Mouse (Mus musculus): Measurements from ENCODE around the gene Kat8. TPM values are rescaled to one million over a fixed set of nuclear protein-coding genes. Genes with fewer than 3 reads are reported as not detected.

The Kat8 gene
- polyA plus RNA-seq, 1 experiment from 2014 or later: 47.3 TPM

DNA sequence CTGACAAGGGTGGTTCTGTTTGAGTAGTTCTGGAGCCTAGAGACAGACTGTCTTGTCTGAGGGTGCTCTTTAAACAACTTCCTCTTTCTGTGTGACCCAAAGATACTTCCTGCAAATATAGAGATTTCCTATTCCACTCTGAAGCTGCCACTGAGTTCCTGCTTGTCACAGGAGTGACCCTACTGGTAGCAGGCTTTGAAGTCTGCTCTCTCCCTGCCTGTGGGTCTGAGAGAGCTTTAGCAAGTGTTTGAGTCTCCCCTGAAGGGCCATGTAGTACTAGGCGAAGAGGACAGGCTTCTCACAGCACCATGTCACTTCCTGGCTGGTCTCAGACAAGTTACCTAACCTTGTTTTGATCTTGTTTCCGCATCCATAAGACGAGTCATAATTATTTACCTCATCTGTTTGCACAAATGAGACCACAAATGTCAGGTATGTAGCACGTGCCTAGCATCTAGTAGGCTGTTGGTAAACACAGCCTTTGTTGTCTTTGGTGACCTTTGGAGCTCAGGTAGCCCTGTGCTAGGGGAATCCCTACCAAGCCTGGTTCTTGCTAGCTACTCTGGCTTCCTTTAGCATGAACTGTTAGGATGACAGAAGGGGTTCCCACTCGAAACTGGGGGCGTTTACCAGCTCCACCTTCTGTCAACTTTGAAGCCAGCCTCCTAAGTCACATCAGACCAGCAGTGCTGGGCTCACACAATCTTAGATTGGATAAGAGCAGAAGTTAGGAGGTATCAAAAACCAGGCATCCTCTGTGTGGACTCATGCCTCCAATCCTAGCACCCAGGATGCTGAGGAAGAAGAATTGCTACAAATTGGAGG lies 10.3 kb downstream of the Kat8 start:
- no peaks in the 10 kb centered on the region for H3K27me3 ChIP-seq
- no peak overlapping the region for H3K4me2 ChIP-seq
- no peak for ATAC-seq (ENCODE audit: low FRiP score, low read depth)
- no peak overlapping the region for H3K9ac ChIP-seq
- H3K36me3 ChIP-seq: peaks cover 31% of the 10 kb centered on the region
- H3K27ac ChIP-seq (replicated peaks): no peak overlapping the region
- no peaks in the 10 kb centered on the region for H3K9me3 ChIP-seq
- no peak overlapping the region for H3K4me3 ChIP-seq
- WGBS: 83% methylated on average over 6 of the region's 6 CpGs
- no peaks in the 10 kb centered on the region for H3K4me1 ChIP-seq (replicated peaks)

DNA sequence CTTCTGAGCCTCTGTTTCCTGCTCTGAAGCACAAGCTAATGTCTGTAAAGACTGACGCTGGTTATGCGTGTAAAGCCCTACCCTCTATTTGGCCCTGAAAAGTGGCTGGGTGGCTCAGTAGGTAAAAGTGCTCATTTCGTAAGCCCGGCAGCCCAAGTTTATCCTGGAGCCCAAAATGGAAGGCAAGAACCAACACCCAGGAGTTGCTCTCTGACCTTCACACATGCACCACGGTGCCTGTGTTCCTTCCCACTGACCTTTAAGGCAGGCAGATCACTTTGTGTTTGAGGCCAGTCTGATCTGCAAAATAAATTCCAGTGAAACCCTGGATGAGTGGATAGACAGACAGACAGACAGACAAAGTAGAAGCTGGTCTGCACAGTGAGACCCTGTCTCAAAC lies 11.4 kb downstream of the Kat8 start:
- WGBS: 93% methylated on average over 5 of the region's 5 CpGs
- Histone ChIP-seq H3K4me3 (no peak overlapping the region), H3K9ac (no peak overlapping the region), H3K27me3 (peaks cover 5% of the 10 kb centered on the region), H3K9me3 (no peaks in the 10 kb centered on the region), H3K4me2 (no peak overlapping the region), H3K36me3 (peaks cover 24% of the 10 kb centered on the region), H3K27ac (replicated peaks) (no peak overlapping the region), H3K4me1 (replicated peaks) (no peaks in the 10 kb centered on the region)
- ATAC-seq (ENCODE audit: low FRiP score, low read depth): no peak

DNA sequence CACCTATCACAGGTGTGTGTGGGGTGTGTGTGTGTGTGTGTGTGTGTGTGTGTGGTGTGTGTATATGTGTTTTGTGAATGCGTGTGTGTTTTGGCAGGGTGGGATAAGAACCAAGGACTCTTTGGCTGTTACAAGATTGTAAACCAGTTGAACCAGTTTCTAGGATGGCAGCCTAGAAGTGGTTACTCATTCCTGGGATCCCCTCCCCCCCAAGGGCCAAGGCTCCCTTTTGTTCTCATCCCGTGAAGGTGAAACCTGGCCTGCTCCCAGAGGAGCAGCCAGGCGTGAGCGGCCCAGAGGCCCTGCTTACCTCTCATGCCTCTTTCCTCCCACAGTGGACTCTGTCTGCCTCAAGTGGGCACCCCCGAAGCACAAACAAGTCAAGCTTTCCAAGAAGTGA lies 12.9 kb downstream of the Kat8 start:
- Histone ChIP-seq H3K4me3 (no peak overlapping the region), H3K9ac (no peak overlapping the region), H3K27ac (replicated peaks) (no peak overlapping the region), H3K4me1 (replicated peaks) (no peaks in the 10 kb centered on the region), H3K36me3 (peaks cover 24% of the 10 kb centered on the region), H3K27me3 (peaks cover 13% of the 10 kb centered on the region), H3K4me2 (no peak overlapping the region), H3K9me3 (no peaks in the 10 kb centered on the region)
- WGBS: 62% methylated on average over 5 of the region's 5 CpGs
- ATAC-seq (ENCODE audit: low FRiP score, low read depth): no peak

DNA sequence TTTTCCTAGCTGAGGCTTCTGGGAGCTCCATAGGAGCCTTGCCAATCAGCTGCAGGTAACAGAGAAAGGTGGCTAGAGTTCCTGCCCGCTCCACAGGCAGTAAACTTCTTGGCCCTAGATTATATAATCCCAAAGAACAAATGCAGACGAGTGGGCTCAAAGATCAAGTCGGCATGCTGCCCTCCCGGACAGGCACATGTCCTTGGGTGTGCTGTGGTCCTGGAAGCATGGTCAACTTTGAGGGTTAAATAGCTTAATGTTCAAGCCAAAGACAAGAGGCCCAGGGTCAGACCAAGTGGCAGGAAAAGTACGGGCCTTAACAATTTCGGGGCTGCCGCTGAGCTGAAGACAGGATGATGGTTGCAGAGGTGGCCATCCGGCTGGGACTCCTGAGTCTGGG lies 13.8 kb downstream of the Kat8 start:
- no peak for ATAC-seq (ENCODE audit: low FRiP score, low read depth)
- Histone ChIP-seq H3K36me3 (peaks cover 24% of the 10 kb centered on the region), H3K4me3 (no peak overlapping the region), H3K4me2 (no peak overlapping the region), H3K9ac (no peak overlapping the region), H3K9me3 (no peaks in the 10 kb centered on the region), H3K4me1 (replicated peaks) (no peaks in the 10 kb centered on the region), H3K27me3 (peaks cover 13% of the 10 kb centered on the region), H3K27ac (replicated peaks) (no peak overlapping the region)
- WGBS: 89% methylated on average over 8 of the region's 8 CpGs

DNA sequence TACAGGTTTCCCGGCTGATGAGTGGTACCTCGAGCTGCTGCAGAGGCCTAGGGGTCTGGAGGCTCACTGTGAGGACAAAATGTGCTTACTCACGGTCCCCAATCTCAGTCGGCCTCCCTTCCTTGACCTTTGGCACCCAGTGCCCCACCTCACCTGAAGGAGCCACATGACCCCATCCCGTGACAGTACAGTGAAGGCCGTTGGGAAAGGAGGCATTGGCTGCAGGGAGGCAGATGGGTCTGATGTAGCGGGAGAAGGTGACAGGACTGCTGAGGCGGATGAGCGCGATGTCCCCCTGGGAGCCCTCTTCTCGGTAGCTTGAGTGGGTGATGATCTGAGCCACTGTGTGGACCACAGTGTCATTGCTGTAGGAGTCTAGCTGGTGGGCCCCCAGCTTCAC lies 14.5 kb downstream of the Kat8 start:
- H3K4me2 ChIP-seq: no peak overlapping the region
- no peaks in the 10 kb centered on the region for H3K4me1 ChIP-seq (replicated peaks)
- H3K27ac ChIP-seq (replicated peaks): no peak overlapping the region
- peaks cover 21% of the 10 kb centered on the region for H3K36me3 ChIP-seq
- no peak overlapping the region for H3K9ac ChIP-seq
- H3K9me3 ChIP-seq: no peaks in the 10 kb centered on the region
- no peak for ATAC-seq (ENCODE audit: low FRiP score, low read depth)
- H3K4me3 ChIP-seq: no peak overlapping the region
- WGBS: 88% methylated on average over 11 of the region's 11 CpGs
- H3K27me3 ChIP-seq: peaks cover 15% of the 10 kb centered on the region

DNA sequence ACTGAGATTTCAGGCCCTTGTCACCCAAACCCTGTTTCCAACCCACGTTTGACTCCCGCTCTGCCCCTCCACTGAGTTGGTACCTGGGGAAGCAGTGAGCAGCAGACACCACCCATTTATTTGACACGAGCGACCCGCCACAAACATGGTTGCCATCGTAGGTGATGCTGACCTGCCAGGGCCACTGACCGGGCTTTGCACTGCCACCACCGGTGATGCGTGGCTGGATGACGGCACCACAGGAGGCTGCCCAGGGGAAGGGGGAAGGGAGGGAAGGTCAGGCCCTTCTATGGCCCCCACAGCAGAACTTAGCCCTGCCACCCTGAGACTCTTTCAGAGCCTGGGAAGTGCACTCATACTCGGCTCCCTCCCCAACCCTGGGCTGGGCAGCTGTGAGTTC lies 15.4 kb downstream of the Kat8 start:
- H3K27me3 ChIP-seq: peaks cover 15% of the 10 kb centered on the region

DNA sequence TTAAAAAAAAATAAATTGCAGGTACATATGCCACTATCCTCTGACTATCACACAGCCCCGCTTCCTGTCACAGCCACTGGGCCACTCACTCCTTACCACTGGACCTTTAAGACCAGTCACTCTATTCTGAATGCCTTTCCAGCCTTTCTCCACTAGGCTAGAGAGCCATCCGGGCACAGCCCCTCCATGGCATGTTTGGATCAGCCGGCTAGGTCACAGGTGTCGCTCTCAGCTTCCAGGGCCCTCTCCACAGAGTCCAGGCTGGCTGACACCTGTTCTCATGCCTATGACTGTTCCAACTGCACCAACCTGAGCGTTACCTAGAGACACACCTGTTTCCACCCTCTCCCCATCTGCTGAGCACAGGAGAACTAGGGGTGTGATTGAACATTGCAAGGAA lies 16.3 kb downstream of the Kat8 start:
- 56% methylated on average over 5 of the region's 5 CpGs for WGBS

More for the DNA sequence above, 15.4 kb downstream of the Kat8 start:
- Histone ChIP-seq H3K36me3 (peaks cover 18% of the 10 kb centered on the region), H3K9ac (no peak overlapping the region), H3K27ac (replicated peaks) (no peak overlapping the region), H3K9me3 (no peaks in the 10 kb centered on the region), H3K4me3 (no peak overlapping the region), H3K4me2 (no peak overlapping the region), H3K4me1 (replicated peaks) (no peaks in the 10 kb centered on the region)
- WGBS: 78% methylated on average over 11 of the region's 11 CpGs
- ATAC-seq (ENCODE audit: low FRiP score, low read depth): no peak

DNA sequence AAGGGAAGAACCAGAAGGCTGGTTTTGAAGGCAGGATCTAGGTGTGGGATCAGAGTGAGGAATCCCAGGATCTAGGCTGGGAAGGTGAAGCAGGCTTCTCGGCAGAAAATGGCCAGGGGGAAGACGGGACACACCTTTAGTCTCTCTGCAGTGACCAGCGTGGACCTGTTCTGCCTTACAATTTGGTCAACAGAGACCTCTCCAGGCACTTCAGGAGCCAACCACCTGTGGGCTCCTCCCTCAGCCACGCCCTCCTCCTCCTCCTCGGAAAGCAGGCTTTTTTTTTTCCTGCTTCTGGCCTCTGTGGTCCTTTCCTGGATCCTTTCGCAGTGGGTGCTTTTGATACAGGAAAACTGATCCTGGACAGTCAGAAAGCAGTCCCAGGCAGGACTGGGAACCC lies 17.6 kb downstream of the Kat8 start, which contains the start of gene Prss8:
Gene Prss8, minus strand, starts transcription at position 182 of the 400 bp plus-strand sequence.
- H3K4me3 ChIP-seq: no peak within 1 kb of the TSS
- H3K9ac ChIP-seq: no peak within 1 kb of the TSS
- H3K9me3 ChIP-seq: no peaks in the 10 kb centered on the region
- H3K27ac ChIP-seq (replicated peaks): no peak within 1 kb of the TSS
- peaks cover 11% of the 10 kb centered on the region for H3K4me1 ChIP-seq (replicated peaks)
- WGBS: 7% methylated on average over 6 of the region's 6 CpGs
- peaks cover 15% of the 10 kb centered on the region for H3K27me3 ChIP-seq
- ATAC-seq (ENCODE audit: low FRiP score, low read depth): no peak
- peaks cover 7% of the 10 kb centered on the region for H3K36me3 ChIP-seq
- no peak within 1 kb of the TSS for H3K4me2 ChIP-seq

More for the DNA sequence above, 16.3 kb downstream of the Kat8 start:
- no peak for ATAC-seq (ENCODE audit: low FRiP score, low read depth)
- H3K36me3 ChIP-seq: peaks cover 13% of the 10 kb centered on the region
- no peaks in the 10 kb centered on the region for H3K4me1 ChIP-seq (replicated peaks)
- H3K9ac ChIP-seq: no peak overlapping the region
- no peaks in the 10 kb centered on the region for H3K9me3 ChIP-seq
- no peak overlapping the region for H3K27ac ChIP-seq (replicated peaks)
- H3K4me3 ChIP-seq: no peak overlapping the region
- no peak overlapping the region for H3K4me2 ChIP-seq
- peaks cover 15% of the 10 kb centered on the region for H3K27me3 ChIP-seq

DNA sequence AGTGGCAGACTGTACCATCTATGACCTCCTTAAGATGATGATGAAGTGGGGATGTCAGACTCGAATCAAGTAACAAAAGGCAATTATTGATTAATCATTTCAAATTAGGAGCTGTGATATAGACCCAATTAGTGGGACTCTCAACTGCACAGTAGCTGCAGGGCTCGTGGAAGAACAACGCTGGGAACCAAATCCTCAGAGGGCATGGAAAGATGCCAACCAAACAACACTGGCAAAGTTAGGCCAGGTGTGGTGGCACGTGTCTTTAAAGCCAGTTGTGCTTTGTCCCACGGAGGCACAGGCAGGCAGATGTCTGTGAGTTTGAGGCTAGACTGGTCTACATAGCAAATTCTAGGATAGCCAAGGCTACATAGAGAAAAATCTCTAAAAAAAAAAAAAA lies 18.3 kb downstream of the Kat8 start:
- Histone ChIP-seq H3K4me3 (no peak overlapping the region), H3K4me1 (replicated peaks) (peaks cover 13% of the 10 kb centered on the region), H3K27me3 (peaks cover 15% of the 10 kb centered on the region), H3K9ac (no peak overlapping the region), H3K4me2 (no peak overlapping the region), H3K36me3 (peaks cover 2% of the 10 kb centered on the region; the same call in 1 of the 2 replicates), H3K27ac (replicated peaks) (no peak overlapping the region), H3K9me3 (no peaks in the 10 kb centered on the region)
- 75% methylated on average over 5 of the region's 5 CpGs for WGBS
- no peak for ATAC-seq (ENCODE audit: low FRiP score, low read depth)

DNA sequence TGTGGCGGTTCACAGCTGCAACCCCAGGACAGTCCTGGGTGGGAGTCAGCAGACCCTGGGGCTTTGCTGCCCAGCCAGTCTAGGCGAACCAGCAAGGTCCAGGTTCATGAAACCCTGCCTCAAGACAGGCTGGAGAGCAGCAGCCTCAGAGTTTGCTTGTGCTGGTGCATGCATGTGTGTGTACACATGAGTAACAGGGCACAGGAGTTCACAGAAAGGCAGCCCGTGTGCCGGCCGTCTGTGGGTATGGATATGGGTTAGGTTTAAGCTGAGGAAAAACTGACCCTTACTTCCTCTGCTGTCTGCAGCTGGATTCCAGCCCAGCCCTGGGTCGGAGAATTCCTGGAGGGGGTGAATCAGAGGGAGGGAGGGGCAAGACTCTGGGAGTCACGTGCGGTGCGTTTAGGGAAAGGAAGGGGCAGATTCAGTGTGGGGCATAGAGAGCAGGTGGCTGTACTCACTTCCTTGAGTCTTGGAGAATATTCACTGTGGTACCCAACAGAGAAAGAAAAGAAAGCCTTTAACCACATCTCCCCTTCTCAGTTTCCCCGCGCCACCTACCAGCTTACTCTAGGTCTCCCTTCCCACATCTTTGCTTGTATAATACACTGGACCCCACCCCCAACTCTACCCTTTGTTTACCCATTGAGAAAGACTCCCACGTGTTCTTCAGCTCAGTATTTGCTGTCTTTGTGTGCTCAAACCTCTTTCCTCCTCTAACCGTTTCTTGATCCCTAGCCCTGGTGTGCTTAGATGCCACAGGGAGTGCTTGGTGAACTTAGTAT lies 19.2 kb downstream of the Kat8 start:
- Histone ChIP-seq H3K4me2 (no peak overlapping the region), H3K27me3 (peaks cover 15% of the 10 kb centered on the region), H3K4me1 (replicated peaks) (peaks cover 19% of the 10 kb centered on the region), H3K9me3 (no peaks in the 10 kb centered on the region), H3K9ac (no peak overlapping the region), H3K4me3 (no peak overlapping the region), H3K27ac (replicated peaks) (no peak overlapping the region), H3K36me3 (no peaks in the 10 kb centered on the region)
- 42% methylated on average over 13 of the region's 13 CpGs for WGBS
- ATAC-seq (ENCODE audit: low FRiP score, low read depth): no peak

DNA sequence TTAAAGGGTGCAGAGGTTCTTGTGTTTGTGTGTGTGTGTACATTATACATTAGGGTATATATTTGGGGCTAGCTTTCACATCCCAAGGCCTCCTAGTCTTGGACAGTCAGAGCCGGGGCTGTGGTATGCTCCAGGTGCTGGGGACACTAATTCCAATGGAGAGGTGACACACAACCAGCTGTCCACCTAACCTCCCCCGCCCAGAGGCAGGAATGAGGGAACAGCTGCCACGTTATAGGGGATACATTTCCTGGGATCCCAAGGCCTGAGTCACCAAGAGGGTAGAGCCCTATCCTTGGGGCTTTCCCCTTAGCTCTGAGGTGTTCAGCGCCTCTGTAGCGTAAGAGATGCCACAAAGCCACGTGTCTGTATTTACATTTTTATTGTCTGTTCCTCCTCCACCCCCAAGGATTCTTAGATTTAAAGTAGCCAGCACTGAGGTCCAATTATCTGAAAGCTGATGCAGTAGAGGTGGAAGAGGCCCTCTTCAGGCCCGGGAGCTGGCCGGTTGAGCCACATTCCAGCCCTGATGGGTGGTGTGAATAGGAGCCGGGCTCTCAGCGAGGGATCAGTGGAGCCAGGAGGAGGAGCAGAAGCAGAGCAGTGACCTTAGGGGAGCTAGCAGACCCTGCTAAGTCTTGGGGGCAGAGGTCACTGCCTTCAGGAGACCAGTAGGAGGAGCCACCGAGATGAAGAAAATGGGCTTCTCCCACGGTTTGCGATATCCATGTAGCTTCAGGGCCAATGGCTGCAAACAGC lies 20.1 kb downstream of the Kat8 start:
- H3K36me3 ChIP-seq: no peaks in the 10 kb centered on the region
- H3K4me3 ChIP-seq: no peak overlapping the region
- WGBS: 20% methylated on average over 13 of the region's 13 CpGs
- H3K4me1 ChIP-seq (replicated peaks): peaks cover 20% of the 10 kb centered on the region
- no peak overlapping the region for H3K27ac ChIP-seq (replicated peaks)
- no peaks in the 10 kb centered on the region for H3K9me3 ChIP-seq
- H3K9ac ChIP-seq: no peak overlapping the region
- H3K4me2 ChIP-seq: no peak overlapping the region
- no peak for ATAC-seq (ENCODE audit: low FRiP score, low read depth)
- H3K27me3 ChIP-seq: peaks cover 15% of the 10 kb centered on the region

DNA sequence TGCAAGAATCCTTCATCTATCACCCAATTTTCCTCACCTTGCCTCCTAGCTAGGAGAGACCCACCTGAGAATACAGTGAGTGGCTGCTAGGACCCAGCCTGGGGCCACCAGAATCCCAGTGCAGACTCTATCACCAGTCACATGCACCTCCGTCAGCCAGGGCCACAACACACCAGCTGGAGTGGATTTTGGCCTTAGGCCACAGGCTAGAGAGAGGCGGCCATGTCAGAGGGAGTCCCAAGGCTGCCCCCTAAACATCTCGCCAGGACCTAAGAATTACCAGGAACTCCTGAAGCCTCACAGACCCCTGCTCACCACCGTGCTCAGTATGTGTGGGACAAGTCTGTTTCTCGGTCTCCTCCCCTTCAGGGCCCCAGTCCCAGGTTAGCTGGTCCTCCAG lies 21.8 kb downstream of the Kat8 start:
- Histone ChIP-seq H3K27me3 (peaks cover 10% of the 10 kb centered on the region; the same call in 1 of the 2 replicates), H3K4me2 (no peak overlapping the region), H3K9ac (no peak overlapping the region), H3K36me3 (no peaks in the 10 kb centered on the region), H3K4me1 (replicated peaks) (peaks cover 20% of the 10 kb centered on the region), H3K27ac (replicated peaks) (no peak overlapping the region), H3K4me3 (no peak overlapping the region), H3K9me3 (no peaks in the 10 kb centered on the region)
- WGBS: 89% methylated on average over 5 of the region's 5 CpGs
- no peak for ATAC-seq (ENCODE audit: low FRiP score, low read depth)

Data from hindbrain, embryonic 15.5 days (tissue).